Comparison of ENCODE assay signal across 9 mouse cellular contexts in the genomic region with DNA sequence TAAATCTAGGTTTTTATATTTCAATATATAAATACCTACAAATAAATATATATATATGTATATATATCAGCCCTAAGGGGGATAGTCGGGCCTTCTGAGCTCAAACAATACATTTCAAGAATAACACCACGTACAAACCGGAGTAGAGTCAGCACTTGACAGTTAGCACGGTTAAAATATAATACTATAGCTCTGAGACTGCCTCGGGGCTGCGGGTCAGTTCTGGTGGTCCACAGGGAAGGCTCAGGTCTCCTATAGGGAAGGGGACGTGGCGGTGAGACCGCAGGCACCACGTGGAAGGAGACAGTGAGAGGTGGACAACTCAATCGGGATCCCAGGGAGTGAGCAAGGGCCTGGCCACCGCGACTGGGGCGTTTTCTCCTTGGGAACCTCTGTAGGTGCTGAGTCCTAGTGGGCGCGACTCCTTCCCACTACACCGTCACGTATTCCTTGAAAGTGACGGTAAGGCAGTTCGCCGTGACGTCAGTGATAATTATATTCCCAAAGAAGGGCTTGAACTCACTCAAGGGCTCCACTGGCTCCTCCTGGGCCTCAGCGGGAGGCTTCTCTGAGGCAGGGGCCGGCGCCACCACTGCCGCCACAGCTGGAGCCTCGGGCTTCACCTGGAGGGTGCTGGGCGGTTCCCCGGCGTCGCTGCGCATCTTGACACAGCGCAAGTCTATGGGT. TPM values are rescaled to one million over a fixed set of nuclear protein-coding genes. Genes with fewer than 3 reads are reported as not detected.
DNase-seq lines count a peak whose midpoint lies in the region; ATAC-seq and TF ChIP-seq lines count a peak whose summit lies in the region.
"Had no signal": no experiment of that assay in that cellular context is flagged by ENCODE, and none has a peak within 500 bp of the region (broad histone marks: within the 10 kb centered on the region; RNA-seq: fewer than 3 reads in every experiment).

No protein-coding gene starts in this region.

- H3K4me2 ChIP-seq in stomach, embryonic 15.5 days = peak overlapping the region; percentile 21; the same call in 1 of the 2 replicates
- no peak overlapping the region for H3K4me2 ChIP-seq in stomach, postnatal 0 days (replicated peaks; ENCODE audit: low read depth)
- H3K4me2 ChIP-seq in forebrain, embryonic 14.5 days (ENCODE audit: low read length) = peak overlapping the region; percentile 37
- H3K4me2 ChIP-seq in limb, embryonic 11.5 days (ENCODE audit: low read depth, severe bottlenecking) = peak overlapping the region; percentile 17; the same call in 1 of the 2 replicates
- H3K4me2 ChIP-seq in neural tube, embryonic 14.5 days (ENCODE audit: low read depth, low read length) = peak overlapping the region; percentile 29

- no peak for TF ChIP-seq CTCF in stomach, postnatal 0 days (IDR thresholded peaks at IDR 0.05; ENCODE audit: low read depth)

- no peaks in the 10 kb centered on the region for H3K9me3 ChIP-seq in stomach, embryonic 15.5 days
- no peaks in the 10 kb centered on the region for H3K9me3 ChIP-seq in stomach, postnatal 0 days (ENCODE audit: control insufficient read depth, low read length)
- H3K9me3 ChIP-seq in forebrain, embryonic 14.5 days (replicated peaks; ENCODE audit: control insufficient read depth, low read length) = no peaks in the 10 kb centered on the region
- no peaks in the 10 kb centered on the region for H3K9me3 ChIP-seq in limb, embryonic 11.5 days (ENCODE audit: control insufficient read depth, low read length)
- no peaks in the 10 kb centered on the region for H3K9me3 ChIP-seq in neural tube, embryonic 14.5 days (ENCODE audit: control insufficient read depth, low read length)

- H3K36me3 ChIP-seq in stomach, embryonic 15.5 days = peaks cover 24% of the 10 kb centered on the region
- peaks cover 13% of the 10 kb centered on the region for H3K36me3 ChIP-seq in stomach, postnatal 0 days (ENCODE audit: control insufficient read depth, insufficient read depth, low read length)
- peaks cover 30% of the 10 kb centered on the region for H3K36me3 ChIP-seq in forebrain, embryonic 14.5 days (ENCODE audit: control insufficient read depth, insufficient read depth, low read length)
- no peaks in the 10 kb centered on the region for H3K36me3 ChIP-seq in limb, embryonic 11.5 days (ENCODE audit: control insufficient read depth, insufficient read depth, low read length)
- peaks cover 27% of the 10 kb centered on the region for H3K36me3 ChIP-seq in neural tube, embryonic 14.5 days (ENCODE audit: control insufficient read depth, insufficient read depth, low read length)

- no peak for TF ChIP-seq EP300 in stomach, postnatal 0 days (optimal IDR thresholded peaks at IDR 0.05)

- H3K4me3 ChIP-seq in stomach, embryonic 15.5 days (replicated peaks) = no peak overlapping the region
- no peak overlapping the region for H3K4me3 ChIP-seq in stomach, postnatal 0 days (ENCODE audit: low read depth, low read length)
- H3K4me3 ChIP-seq in forebrain, embryonic 14.5 days (ENCODE audit: low read depth, low read length) = peak overlapping the region; percentile 3; the same call in 1 of the 2 replicates
- no peak overlapping the region; the same call in 1 of the 2 replicates for H3K4me3 ChIP-seq in limb, embryonic 11.5 days (ENCODE audit: low read depth, low read length)
- H3K4me3 ChIP-seq in neural tube, embryonic 14.5 days (ENCODE audit: low read depth, low read length) = peak overlapping the region; percentile 12; the same call in 1 of the 2 replicates

- 0 out of 2 replicates have a peak, but pooled peaks cover 7% of the 10 kb centered on the region for H3K27me3 ChIP-seq in stomach, embryonic 15.5 days (replicated peaks)
- H3K27me3 ChIP-seq in stomach, postnatal 0 days (ENCODE audit: control insufficient read depth, insufficient read depth, low read length) = no peaks in the 10 kb centered on the region
- peaks cover 21% of the 10 kb centered on the region for H3K27me3 ChIP-seq in forebrain, embryonic 14.5 days (replicated peaks; ENCODE audit: control insufficient read depth, insufficient read depth, low read length)
- peaks cover 59% of the 10 kb centered on the region for H3K27me3 ChIP-seq in limb, embryonic 11.5 days (ENCODE audit: control insufficient read depth, insufficient read depth, low read length)
- H3K27me3 ChIP-seq in neural tube, embryonic 14.5 days (ENCODE audit: control insufficient read depth, insufficient read depth, low read length) = peaks cover 20% of the 10 kb centered on the region

- no peak overlapping the region for H3K27ac ChIP-seq in stomach, embryonic 15.5 days
- H3K27ac ChIP-seq in stomach, postnatal 0 days (replicated peaks) = no peak overlapping the region
- no peak overlapping the region for H3K27ac ChIP-seq in forebrain, embryonic 14.5 days (ENCODE audit: low read depth, low read length)
- H3K27ac ChIP-seq in limb, embryonic 11.5 days (replicated peaks; ENCODE audit: low read depth, low read length) = no peak overlapping the region
- H3K27ac ChIP-seq in neural tube, embryonic 14.5 days (ENCODE audit: low read depth, low read length) = no peak overlapping the region

- no peak for DNase-seq in stomach, postnatal 0 days (ENCODE audit: low spot score)
- no peak for DNase-seq in forebrain, embryonic 14.5 days (ENCODE audit: low spot score)
- peak; percentile 54 for DNase-seq in limb, embryonic 11.5 days (ENCODE audit: low spot score)
- DNase-seq in lung, postnatal 14 days = no peak
- no peak for DNase-seq in cerebellum, postnatal 36 days
- DNase-seq in retina, embryonic 14.5 days (ENCODE audit: low spot score) = no peak
- DNase-seq: heart, adult 18-20 months had no signal

- WGBS in stomach, embryonic 15.5 days = 65% methylated on average over 33 of the region's 33 CpGs
- 75% methylated on average over 33 of the region's 33 CpGs for WGBS in stomach, postnatal 0 days
- WGBS in forebrain, embryonic 14.5 days = 32% methylated on average over 33 of the region's 33 CpGs
- 9% methylated on average over 33 of the region's 33 CpGs for WGBS in limb, embryonic 11.5 days
- WGBS in neural tube, embryonic 14.5 days = 33% methylated on average over 33 of the region's 33 CpGs

- peaks cover 67% of the 10 kb centered on the region for H3K4me1 ChIP-seq in stomach, embryonic 15.5 days
- peaks cover 21% of the 10 kb centered on the region for H3K4me1 ChIP-seq in stomach, postnatal 0 days (replicated peaks; ENCODE audit: control insufficient read depth, insufficient read depth)
- H3K4me1 ChIP-seq in forebrain, embryonic 14.5 days (ENCODE audit: control insufficient read depth, insufficient read depth, low read length) = peaks cover 65% of the 10 kb centered on the region
- H3K4me1 ChIP-seq in limb, embryonic 11.5 days (ENCODE audit: control insufficient read depth, insufficient read depth, low read length) = peaks cover 55% of the 10 kb centered on the region
- H3K4me1 ChIP-seq in neural tube, embryonic 14.5 days (ENCODE audit: control insufficient read depth, insufficient read depth, low read length) = peaks cover 49% of the 10 kb centered on the region

- H3K9ac ChIP-seq in stomach, embryonic 15.5 days = no peak overlapping the region
- H3K9ac ChIP-seq in stomach, postnatal 0 days (ENCODE audit: low read length) = no peak overlapping the region
- peak overlapping the region; percentile 35 for H3K9ac ChIP-seq in forebrain, embryonic 14.5 days (ENCODE audit: low read length)
- H3K9ac ChIP-seq in limb, embryonic 11.5 days (ENCODE audit: low read length) = no peak overlapping the region
- H3K9ac ChIP-seq in neural tube, embryonic 14.5 days (replicated peaks; ENCODE audit: low read depth, low read length) = peak overlapping the region; percentile 46; the same call in 1 of the 2 replicates

- no peak for ATAC-seq in stomach, embryonic 15.5 days (ENCODE audit: insufficient read depth, low FRiP score, low read depth)
- no peak for ATAC-seq in stomach, postnatal 0 days (ENCODE audit: low FRiP score, low TSS enrichment)
- ATAC-seq in forebrain, embryonic 14.5 days = no peak
- ATAC-seq in limb, embryonic 11.5 days (ENCODE audit: insufficient number of reproducible peaks, low FRiP score, low TSS enrichment, low read depth) = no peak
- ATAC-seq in neural tube, embryonic 14.5 days (ENCODE audit: low read depth) = no peak

RNA-seq across cellular contexts. Expression of a gene that starts 5.4 kb away (rescaled TPM):
- polyA plus RNA-seq in stomach, embryonic 15.5 days (2015; fragmentation: Nextera tagmentation; extraction: Ambion mirVana) = 10.2 and 10.3 TPM in 2 replicates
- polyA plus RNA-seq in stomach, postnatal 0 days (2015; fragmentation: Nextera tagmentation; extraction: Ambion mirVana) = 9.6 and 11.2 TPM in 2 replicates
- 9.3 and 14.5 TPM in 2 replicates for polyA plus RNA-seq in forebrain, embryonic 14.5 days (2014; fragmentation: Nextera tagmentation; extraction: Ambion mirVana)
- polyA plus RNA-seq in limb, embryonic 11.5 days (2014; fragmentation: Nextera tagmentation; extraction: Ambion mirVana) = 5.4 and 5.8 TPM in 2 replicates
- 14.5 and 15.1 TPM in 2 replicates for polyA plus RNA-seq in neural tube, embryonic 14.5 days (2014; fragmentation: Nextera tagmentation; extraction: Ambion mirVana)

RNA-seq across cellular contexts. Expression of a gene that starts 39.8 kb away (rescaled TPM):
- 6.9 and 7.2 TPM in 2 replicates for polyA plus RNA-seq in stomach, embryonic 15.5 days (2015; fragmentation: Nextera tagmentation; extraction: Ambion mirVana)
- polyA plus RNA-seq in stomach, postnatal 0 days (2015; fragmentation: Nextera tagmentation; extraction: Ambion mirVana) = 4.6 and 5.1 TPM in 2 replicates
- 12.8 and 15.0 TPM in 2 replicates for polyA plus RNA-seq in forebrain, embryonic 14.5 days (2014; fragmentation: Nextera tagmentation; extraction: Ambion mirVana)
- 12.2 and 13.4 TPM in 2 replicates for polyA plus RNA-seq in limb, embryonic 11.5 days (2014; fragmentation: Nextera tagmentation; extraction: Ambion mirVana)
- 7.7 and 10.1 TPM in 2 replicates for polyA plus RNA-seq in neural tube, embryonic 14.5 days (2014; fragmentation: Nextera tagmentation; extraction: Ambion mirVana)

RNA-seq across cellular contexts. Expression of a gene that starts 57.8 kb away (rescaled TPM):
- polyA plus RNA-seq in stomach, embryonic 15.5 days (2015; fragmentation: Nextera tagmentation; extraction: Ambion mirVana) = 21.3 and 24.8 TPM in 2 replicates
- 5.1 and 5.3 TPM in 2 replicates for polyA plus RNA-seq in stomach, postnatal 0 days (2015; fragmentation: Nextera tagmentation; extraction: Ambion mirVana)
- 19.2 and 22.1 TPM in 2 replicates for polyA plus RNA-seq in forebrain, embryonic 14.5 days (2014; fragmentation: Nextera tagmentation; extraction: Ambion mirVana)
- polyA plus RNA-seq in limb, embryonic 11.5 days (2014; fragmentation: Nextera tagmentation; extraction: Ambion mirVana) = 121 and 131 TPM in 2 replicates
- polyA plus RNA-seq in neural tube, embryonic 14.5 days (2014; fragmentation: Nextera tagmentation; extraction: Ambion mirVana) = 5.7 and 11.5 TPM in 2 replicates

Comparison
In these comparisons a context has a peak if more than half of its experiments do, and no peak if none do; other contexts are left out.
1. H3K4me3 ChIP-seq: peak in forebrain, embryonic 14.5 days (single experiment) and neural tube, embryonic 14.5 days (single experiment); none in stomach, embryonic 15.5 days (single experiment), stomach, postnatal 0 days (single experiment) and limb, embryonic 11.5 days (single experiment).
2. H3K9ac ChIP-seq: peak in forebrain, embryonic 14.5 days (single experiment) and neural tube, embryonic 14.5 days (single experiment); none in stomach, embryonic 15.5 days (single experiment), stomach, postnatal 0 days (single experiment) and limb, embryonic 11.5 days (single experiment).